Mouse (Mus musculus) lung, postnatal 0 days (tissue): ENCODE measurements at regions not wholly inside any gene's neighbourhood (a gene's known extent, or its start where the extent isn't known, plus 50 kb on each side); places are given as distances from the start of the nearest gene placed in this dataset.

Source experiments
- CTCF ChIP-seq: IDR thresholded peaks from 2 replicates; pipeline ENCODE4 v1.5.1; 2016; ENCODE audit warnings: antibody characterized with exemption, mild to moderate bottlenecking
- EP300 ChIP-seq: IDR thresholded peaks from 2 replicates; pipeline ENCODE4 v1.6.1; 2016; ENCODE audit warnings: antibody characterized with exemption, mild to moderate bottlenecking, control low read depth

- no peak for TF ChIP-seq CTCF
- TF ChIP-seq EP300: no peak
Observed at GRCm38 (mm10) chr1:128711121-128711520, 119.0 kb upstream of the Cxcr4 start.
